Mouse (Mus musculus): ENCODE data around the gene Dennd4c. TPM values are rescaled to one million over a fixed set of nuclear protein-coding genes. Genes with fewer than 3 reads are reported as not detected.

Gene Dennd4c
- total RNA-seq (2021) (10 to 100 TPM; 36.0 to 36.3 TPM), polyA plus RNA-seq (2012; rRNA removed) (7.1 and 12.4 TPM in 2 replicates)
- long read RNA-seq, partial matches to known transcripts = 3 of 8 reads
- long read RNA-seq, other reads (novel, unspliced or antisense) = 5 of 8 reads

DNA sequence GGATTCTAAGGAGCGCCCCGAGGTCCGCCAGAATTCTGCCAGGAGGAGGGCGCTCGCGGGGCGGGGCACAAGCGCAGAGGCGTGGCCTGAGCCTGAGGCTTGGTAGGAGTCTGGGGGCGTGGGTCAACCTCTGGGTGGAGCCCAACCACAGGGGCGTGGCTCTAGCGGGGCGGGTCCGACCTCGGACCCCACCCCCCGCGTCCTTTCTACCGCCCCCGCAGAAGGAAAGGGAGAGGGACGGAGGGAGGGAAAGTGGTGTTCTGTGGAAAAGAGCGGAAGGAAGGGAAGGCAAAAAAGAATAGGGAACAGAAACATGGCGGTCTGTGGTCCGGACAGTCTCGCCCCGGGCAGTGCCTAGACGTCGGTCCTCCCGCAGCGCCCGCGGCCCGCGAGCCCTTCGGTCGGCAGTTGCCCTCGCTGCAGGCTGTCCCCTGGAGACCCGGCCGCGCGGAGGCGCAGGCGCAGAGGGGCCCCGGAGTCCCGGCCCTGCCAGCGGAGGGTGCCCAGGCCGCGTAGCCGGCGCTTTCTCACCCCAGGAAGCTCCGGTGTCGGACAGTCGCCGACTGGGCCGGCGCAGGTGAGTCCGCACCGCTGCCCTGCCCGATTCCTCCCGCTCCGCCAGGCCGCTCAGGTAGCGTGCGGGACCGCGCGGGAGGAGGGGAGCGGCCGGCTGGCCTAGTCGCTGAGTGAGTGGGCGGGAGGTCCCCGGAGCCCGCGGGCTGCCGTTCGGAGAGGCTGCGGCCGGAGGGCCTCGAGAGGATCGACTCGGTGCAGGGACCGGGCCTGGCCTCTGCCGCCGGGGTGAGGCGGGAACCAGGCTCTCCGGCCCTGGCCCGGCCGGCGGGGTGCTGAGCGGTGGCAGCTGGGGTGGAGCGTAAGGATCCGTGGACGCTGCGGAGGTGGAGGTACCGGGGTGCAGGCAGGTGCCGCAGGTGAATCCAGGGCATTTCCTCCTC lies at the start of gene Dennd4c:
Gene Dennd4c, plus strand, starts transcription at position 220 of the 956 bp plus-strand sequence.
- H3K27me3 ChIP-seq (ENCODE audit: control insufficient read depth, insufficient read depth, low read length) = no peaks in the 10 kb centered on the region
- H3K79me2 ChIP-seq (replicated peaks; ENCODE audit: control insufficient read depth, insufficient read depth, low read length) = peaks cover 1% of the 10 kb centered on the region
- peak within 1 kb of the TSS; percentile 95 for H3K27ac ChIP-seq
- intact Hi-C loops (cut with DNase I) = no loop called here
- peaks cover 8% of the 10 kb centered on the region for H3K4me1 ChIP-seq (ENCODE audit: control insufficient read depth, insufficient read depth, low read length)
- peak; percentile 93 for TF ChIP-seq POLR2A (IDR thresholded peaks at IDR 0.05; ENCODE audit: insufficient read depth, low read depth, low read length)
- TF ChIP-seq CTCF (IDR thresholded peaks at IDR 0.05) = peak; percentile 50
- no peak for TF ChIP-seq EP300 (IDR thresholded peaks at IDR 0.05; ENCODE audit: insufficient read depth, low read depth, low read length)
- peak within 1 kb of the TSS; percentile 85 for H3K4me3 ChIP-seq
- peaks cover 6% of the 10 kb centered on the region; the same call in 1 of the 2 replicates for H3K36me3 ChIP-seq (ENCODE audit: control insufficient read depth, insufficient read depth, low read length)
- H3K9ac ChIP-seq (ENCODE audit: low read depth, low read length) = peak within 1 kb of the TSS; percentile 99
- WGBS = under 1% methylated on average over 95 of the region's 95 CpGs
- peak; percentile 95 to 97 for DNase-seq

DNA sequence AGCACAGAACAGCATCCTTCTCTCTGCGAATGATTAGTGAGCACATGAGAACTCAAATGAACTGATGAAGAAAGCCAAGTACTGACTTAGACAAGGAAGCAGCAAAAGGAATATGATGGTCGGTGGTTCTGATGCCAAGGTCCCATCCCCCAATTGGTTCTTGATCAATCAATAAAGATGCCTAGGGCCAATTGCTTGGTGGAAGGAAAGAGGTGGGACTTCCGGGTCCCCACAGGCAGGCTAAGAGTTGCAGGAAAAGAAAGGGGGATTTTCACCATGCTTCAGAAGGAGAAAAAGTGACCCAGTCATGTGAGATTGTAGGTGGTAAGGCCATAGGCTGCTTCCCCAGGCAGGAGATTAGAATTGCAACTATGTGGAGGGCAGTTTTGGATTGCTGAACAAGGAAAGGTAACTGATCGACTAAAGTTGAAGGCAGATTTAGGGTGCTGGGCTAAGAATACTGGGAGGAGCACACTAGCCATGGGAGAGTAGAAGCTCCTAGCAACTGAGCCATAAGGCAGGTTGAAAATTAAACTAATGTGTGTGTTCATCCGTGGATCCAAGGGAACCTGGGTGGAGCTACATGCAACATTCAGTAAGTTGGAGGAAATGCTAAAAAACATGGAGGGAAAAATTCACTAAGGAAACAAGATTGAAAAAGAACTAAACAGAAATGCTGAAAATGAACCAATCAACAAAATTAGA lies 49.0 kb upstream of the Dennd4c start:
- no peaks in the 10 kb centered on the region for H3K36me3 ChIP-seq (ENCODE audit: control insufficient read depth, insufficient read depth, low read length)
- no peaks in the 10 kb centered on the region for H3K27me3 ChIP-seq (ENCODE audit: control insufficient read depth, insufficient read depth, low read length)
- H3K27ac ChIP-seq = no peak overlapping the region
- H3K9ac ChIP-seq (ENCODE audit: low read depth, low read length) = no peak overlapping the region
- intact Hi-C loops (cut with DNase I) = no loop called here
- no peak for DNase-seq
- TF ChIP-seq CTCF (IDR thresholded peaks at IDR 0.05) (no peak), EP300 (IDR thresholded peaks at IDR 0.05; ENCODE audit: insufficient read depth, low read depth, low read length) (no peak), POLR2A (IDR thresholded peaks at IDR 0.05; ENCODE audit: insufficient read depth, low read depth, low read length) (no peak)
- peaks cover 3% of the 10 kb centered on the region; the same call in 1 of the 2 replicates for H3K4me1 ChIP-seq (ENCODE audit: control insufficient read depth, insufficient read depth, low read length)
- whole genome bisulfite sequencing = 68% methylated on average over 5 of the region's 5 CpGs
- no peak overlapping the region for H3K4me3 ChIP-seq
- H3K79me2 ChIP-seq (replicated peaks; ENCODE audit: control insufficient read depth, insufficient read depth, low read length) = no peaks in the 10 kb centered on the region

DNA sequence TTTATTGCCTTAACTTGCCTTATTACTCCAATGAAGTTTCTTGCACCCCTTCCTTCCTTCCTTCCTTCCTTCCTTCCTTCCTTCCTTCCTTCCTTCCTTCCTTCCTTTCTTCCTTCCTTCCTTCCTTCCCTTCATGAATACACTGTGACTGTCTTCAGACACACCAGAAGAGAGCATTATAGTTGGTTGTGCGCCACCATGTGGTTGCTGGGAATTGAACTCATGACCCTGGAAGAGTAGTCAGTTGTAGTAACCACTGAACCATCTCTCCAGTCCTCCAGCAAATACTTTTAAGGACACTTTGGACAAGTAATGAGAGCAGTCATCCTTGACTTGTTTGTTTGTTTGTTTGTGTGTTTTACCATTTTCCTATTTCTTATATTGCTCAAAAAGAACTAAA lies 39.6 kb upstream of the Dennd4c start:
- intact Hi-C loops (cut with DNase I) = no loop called here
- Histone ChIP-seq H3K36me3 (ENCODE audit: control insufficient read depth, insufficient read depth, low read length) (peaks cover 3% of the 10 kb centered on the region), H3K27me3 (ENCODE audit: control insufficient read depth, insufficient read depth, low read length) (no peaks in the 10 kb centered on the region), H3K9ac (ENCODE audit: low read depth, low read length) (no peak overlapping the region), H3K79me2 (replicated peaks; ENCODE audit: control insufficient read depth, insufficient read depth, low read length) (no peaks in the 10 kb centered on the region), H3K4me1 (ENCODE audit: control insufficient read depth, insufficient read depth, low read length) (peaks cover 4% of the 10 kb centered on the region), H3K27ac (no peak overlapping the region), H3K4me3 (no peak overlapping the region)
- no peak for TF ChIP-seq POLR2A (IDR thresholded peaks at IDR 0.05; ENCODE audit: insufficient read depth, low read depth, low read length)
- TF ChIP-seq EP300 (IDR thresholded peaks at IDR 0.05; ENCODE audit: insufficient read depth, low read depth, low read length) = no peak
- TF ChIP-seq CTCF (IDR thresholded peaks at IDR 0.05) = 0 out of 2 replicates have a peak, but pooled peaks have one; percentile 4
- 64% methylated on average over 1 of the region's 1 CpGs for whole genome bisulfite sequencing
- DNase-seq = no peak

DNA sequence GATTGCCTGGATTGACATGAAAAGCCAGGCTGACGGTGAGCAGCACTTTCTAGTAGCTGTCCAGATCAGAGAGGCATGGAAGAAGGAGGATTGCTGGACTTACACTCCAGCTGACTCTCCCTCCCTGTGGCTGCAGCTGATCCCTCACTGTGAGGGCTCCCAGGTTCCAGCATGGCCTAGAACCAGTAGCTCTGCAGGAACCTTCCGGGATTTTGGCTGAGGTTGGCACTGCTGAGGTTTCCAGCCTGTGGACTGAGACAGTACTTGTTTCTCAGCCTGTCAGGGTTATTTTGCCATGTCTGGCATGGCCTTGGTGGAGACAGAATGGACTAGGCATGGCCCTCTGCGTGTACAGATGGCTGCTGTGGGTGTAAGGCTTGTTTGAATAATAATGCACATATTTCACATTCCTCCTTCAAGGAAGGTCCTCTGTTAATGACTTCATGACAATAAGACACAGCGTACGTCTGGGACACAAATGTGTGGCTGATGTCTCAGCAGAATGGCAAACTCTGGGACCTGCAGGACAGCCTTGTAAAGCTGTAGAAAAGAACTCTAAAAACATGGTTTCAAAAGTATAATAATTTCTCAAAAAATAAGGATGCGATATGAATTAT lies 38.2 kb upstream of the Dennd4c start:
- no peak overlapping the region for H3K9ac ChIP-seq (ENCODE audit: low read depth, low read length)
- TF ChIP-seq CTCF (IDR thresholded peaks at IDR 0.05) (no peak), POLR2A (IDR thresholded peaks at IDR 0.05; ENCODE audit: insufficient read depth, low read depth, low read length) (no peak), EP300 (IDR thresholded peaks at IDR 0.05; ENCODE audit: insufficient read depth, low read depth, low read length) (no peak)
- H3K4me1 ChIP-seq (ENCODE audit: control insufficient read depth, insufficient read depth, low read length) = peaks cover 4% of the 10 kb centered on the region
- DNase-seq = no peak
- H3K79me2 ChIP-seq (replicated peaks; ENCODE audit: control insufficient read depth, insufficient read depth, low read length) = no peaks in the 10 kb centered on the region
- no peaks in the 10 kb centered on the region for H3K27me3 ChIP-seq (ENCODE audit: control insufficient read depth, insufficient read depth, low read length)
- intact Hi-C loops (cut with DNase I) = no loop called here
- H3K36me3 ChIP-seq (ENCODE audit: control insufficient read depth, insufficient read depth, low read length) = peaks cover 3% of the 10 kb centered on the region
- 86% methylated on average over 6 of the region's 6 CpGs for WGBS
- no peak overlapping the region for H3K27ac ChIP-seq
- no peak overlapping the region for H3K4me3 ChIP-seq

DNA sequence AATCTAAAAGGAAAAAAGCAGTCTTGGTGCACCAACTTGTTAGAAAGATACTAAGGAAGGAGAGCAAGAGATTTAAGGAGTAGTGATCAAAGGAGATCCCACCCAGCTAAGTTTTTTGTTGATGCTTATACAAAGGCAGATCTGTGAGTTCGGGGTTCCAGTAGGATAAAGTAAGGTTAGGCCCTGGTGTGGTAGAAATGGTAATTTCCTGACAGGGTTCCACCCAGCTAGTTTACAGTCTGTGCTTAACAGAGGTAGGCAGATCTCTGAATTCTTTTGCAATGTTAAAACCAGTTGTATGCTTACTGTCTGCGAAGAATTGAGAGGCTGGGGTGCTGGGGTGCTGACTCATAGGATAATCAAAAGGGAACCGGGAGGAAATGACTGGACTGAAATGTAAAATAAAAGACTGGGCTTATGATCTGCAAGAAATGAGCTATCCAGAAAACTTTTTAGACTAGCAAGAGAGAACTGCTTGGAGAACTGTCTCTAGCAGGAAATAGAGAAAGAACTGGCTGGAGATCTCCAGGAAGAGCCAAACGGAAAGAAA lies 37.6 kb upstream of the Dennd4c start:
- intact Hi-C loops (cut with DNase I) = no loop called here
- no peak overlapping the region for H3K9ac ChIP-seq (ENCODE audit: low read depth, low read length)
- 50% methylated on average over 4 of the region's 4 CpGs for WGBS
- TF ChIP-seq EP300 (IDR thresholded peaks at IDR 0.05; ENCODE audit: insufficient read depth, low read depth, low read length) = no peak
- TF ChIP-seq CTCF (IDR thresholded peaks at IDR 0.05) = no peak
- TF ChIP-seq POLR2A (IDR thresholded peaks at IDR 0.05; ENCODE audit: insufficient read depth, low read depth, low read length) = no peak
- H3K36me3 ChIP-seq (ENCODE audit: control insufficient read depth, insufficient read depth, low read length) = peaks cover 3% of the 10 kb centered on the region
- no peak for DNase-seq
- peaks cover 4% of the 10 kb centered on the region for H3K4me1 ChIP-seq (ENCODE audit: control insufficient read depth, insufficient read depth, low read length)
- no peaks in the 10 kb centered on the region for H3K27me3 ChIP-seq (ENCODE audit: control insufficient read depth, insufficient read depth, low read length)
- H3K27ac ChIP-seq = no peak overlapping the region
- H3K79me2 ChIP-seq (replicated peaks; ENCODE audit: control insufficient read depth, insufficient read depth, low read length) = no peaks in the 10 kb centered on the region
- no peak overlapping the region for H3K4me3 ChIP-seq

Data from heart, adult 2 months (tissue).